Mouse (Mus musculus): ENCODE measurements around the gene Iqcf1.

Iqcf1 gene

GRCm38 (mm10) chr9:106465571-106466200 is 34.1 kb upstream of the Iqcf1 start, which contains the start of gene Gpr62:
Gene Gpr62, minus strand, starts transcription at chr9:106465938.
- no peak for DNase-seq

GRCm38 (mm10) chr9:106466721-106467120 is 33.0 kb upstream of the Iqcf1 start:
- DNase-seq, result no peak

- DNase-seq, result no peak
These were observed 32.0 kb upstream of the Iqcf1 start for GRCm38 (mm10) chr9:106467746-106468145.

DNA sequence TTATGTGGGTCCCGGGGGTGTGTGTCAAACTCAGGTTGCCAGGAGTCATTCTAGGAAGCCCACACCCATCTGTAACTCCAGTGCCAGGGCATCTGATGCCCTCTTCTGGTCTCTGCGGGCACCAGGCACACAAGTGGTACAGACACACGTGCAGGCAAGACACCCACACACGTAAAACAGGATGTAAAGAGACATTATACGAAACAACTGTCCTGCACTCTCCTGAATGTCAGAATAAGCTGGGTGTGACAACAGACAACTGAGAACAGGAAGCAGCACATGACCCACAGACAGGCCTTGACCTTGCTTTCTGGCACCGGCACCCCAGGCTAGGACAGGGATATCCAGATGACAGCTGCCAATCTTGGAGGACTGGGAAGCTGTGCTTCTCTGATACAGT is 30.4 kb upstream of the Iqcf1 start:
- no peak for DNase-seq

- DNase-seq, result no peak
These were observed 30.0 kb upstream of the Iqcf1 start for GRCm38 (mm10) chr9:106469776-106470175.

DNA sequence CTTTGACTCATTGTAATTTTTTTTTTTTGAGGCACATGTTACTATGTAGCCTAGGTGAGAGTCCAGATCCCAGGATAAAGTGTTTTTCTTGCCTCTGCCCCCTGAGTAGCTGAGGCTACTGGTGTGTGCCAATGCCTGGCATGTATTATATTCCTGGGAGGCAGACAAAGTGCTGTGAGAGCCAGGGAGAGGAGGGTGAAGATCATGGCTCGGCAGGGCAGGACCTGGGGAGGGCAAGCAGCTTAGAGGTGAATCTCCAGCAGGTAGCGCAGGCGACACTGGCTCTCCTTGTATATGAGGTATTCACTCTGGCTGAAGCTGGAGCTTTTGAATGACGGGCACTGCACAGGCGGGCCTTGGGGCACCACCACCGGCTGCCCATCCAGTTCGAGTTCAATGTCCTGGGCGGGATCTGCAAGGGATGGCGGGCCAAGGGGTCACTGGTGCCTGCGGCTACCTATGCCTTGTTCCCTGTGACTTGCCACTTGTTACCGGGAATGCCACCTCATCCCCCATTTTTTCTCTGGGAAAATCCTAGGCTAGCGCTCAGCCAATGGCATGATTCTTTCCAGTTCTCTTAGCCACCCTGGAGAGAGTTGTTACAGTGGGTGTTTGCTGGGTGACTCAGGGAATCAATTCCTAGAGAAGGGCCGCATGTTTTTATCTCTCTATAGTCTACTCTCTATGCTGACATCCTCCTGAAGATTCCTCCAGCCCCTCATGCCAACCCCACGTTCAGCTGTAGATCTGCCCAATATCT is 28.6 kb upstream of the Iqcf1 start:
- DNase-seq, result no peak

DNA sequence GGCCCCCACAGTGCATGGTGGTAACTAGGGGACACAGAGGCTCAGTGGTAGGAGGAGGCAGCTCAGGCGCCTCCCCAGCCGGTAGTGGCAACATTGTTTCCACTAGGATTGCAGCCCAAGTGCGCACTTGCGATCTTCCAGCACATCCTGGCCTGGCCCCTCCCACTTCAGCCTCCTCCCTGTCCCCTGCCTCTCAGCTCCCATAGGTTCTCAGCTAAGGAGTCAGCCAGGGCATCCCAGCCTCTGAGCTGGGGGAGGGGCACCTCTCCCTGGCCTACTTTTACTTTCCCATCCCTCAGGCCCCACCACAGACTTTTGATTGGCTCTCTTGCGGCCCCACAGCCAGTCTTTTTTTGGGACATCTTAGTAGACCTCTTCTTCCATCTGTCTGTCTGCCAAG is 27.9 kb upstream of the Iqcf1 start:
- no peak for DNase-seq

DNA sequence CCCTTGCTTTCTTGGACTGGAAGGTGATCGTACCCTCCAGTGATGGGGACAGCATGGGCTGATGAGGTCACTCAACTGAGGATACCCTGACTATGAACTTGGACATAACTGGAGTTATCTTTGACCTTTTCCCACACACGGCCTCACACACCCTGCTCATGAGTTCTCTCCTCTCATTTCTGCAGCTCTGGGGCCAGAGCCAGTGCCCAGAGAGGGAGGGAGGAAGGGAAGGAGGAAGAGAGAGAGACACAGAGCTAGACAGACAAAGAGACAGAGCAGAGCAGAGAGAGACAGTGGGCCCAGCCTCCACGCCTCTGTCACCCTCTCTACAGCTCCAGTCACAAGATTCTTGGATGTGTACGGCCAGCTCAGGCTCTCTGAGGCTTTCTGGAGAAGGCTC is 27.4 kb upstream of the Iqcf1 start:
- no peak for DNase-seq

GRCm38 (mm10) chr9:106473081-106473752 is 26.6 kb upstream of the Iqcf1 start:
- no peak for DNase-seq

- DNase-seq, result peak; percentile 13
These were observed 26.0 kb upstream of the Iqcf1 start for GRCm38 (mm10) chr9:106473753-106474105.

DNA sequence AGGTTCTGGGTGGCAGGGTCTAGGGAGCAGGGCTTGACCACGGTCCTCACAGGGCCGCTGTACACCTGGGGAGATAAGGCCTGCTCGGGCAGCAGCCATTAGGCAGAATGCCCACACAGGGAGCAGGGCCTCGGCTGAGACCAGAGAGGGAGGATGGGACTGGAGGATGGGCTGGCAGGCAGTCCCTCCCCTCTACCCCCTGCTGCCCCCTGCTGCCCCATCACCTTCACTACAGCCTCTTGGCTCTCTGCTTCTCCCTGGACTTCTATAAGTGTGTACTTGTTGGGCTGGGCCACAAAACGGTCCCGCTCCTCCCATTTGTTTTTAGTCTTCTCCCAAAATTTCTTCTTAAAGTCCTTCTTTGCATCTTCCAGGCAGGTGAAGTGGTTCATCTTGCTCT is 25.3 kb upstream of the Iqcf1 start:
- DNase-seq, result peak; percentile 73

DNA sequence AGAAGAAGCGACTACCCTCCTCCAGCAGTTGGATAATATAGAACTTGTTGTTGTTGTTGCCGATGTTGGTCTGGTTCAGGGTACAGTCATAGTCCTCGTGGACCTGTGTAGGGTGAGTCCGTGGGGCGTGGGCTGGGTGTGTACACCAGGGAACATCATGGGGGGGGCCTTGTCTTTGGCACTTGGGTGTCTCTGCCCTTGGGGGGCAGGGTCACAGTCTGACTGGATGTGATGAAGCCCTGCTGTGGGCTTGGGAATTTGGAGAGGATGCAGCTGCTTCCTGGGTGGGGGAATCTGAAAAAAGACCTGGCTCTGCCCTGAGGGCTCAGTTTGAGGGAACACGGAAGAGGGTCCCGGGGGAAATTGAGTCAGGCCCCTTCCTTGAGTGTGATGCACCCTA is 24.7 kb upstream of the Iqcf1 start:
- DNase-seq, result peak; percentile 43

GRCm38 (mm10) chr9:106475663-106476001 is 24.1 kb upstream of the Iqcf1 start, which contains the start of gene Rrp9:
Gene Rrp9, plus strand, starts transcription at chr9:106475963.
- no peak for DNase-seq

GRCm38 (mm10) chr9:106476002-106476923 is 23.5 kb upstream of the Iqcf1 start:
- peak; percentile 82 for DNase-seq

DNA sequence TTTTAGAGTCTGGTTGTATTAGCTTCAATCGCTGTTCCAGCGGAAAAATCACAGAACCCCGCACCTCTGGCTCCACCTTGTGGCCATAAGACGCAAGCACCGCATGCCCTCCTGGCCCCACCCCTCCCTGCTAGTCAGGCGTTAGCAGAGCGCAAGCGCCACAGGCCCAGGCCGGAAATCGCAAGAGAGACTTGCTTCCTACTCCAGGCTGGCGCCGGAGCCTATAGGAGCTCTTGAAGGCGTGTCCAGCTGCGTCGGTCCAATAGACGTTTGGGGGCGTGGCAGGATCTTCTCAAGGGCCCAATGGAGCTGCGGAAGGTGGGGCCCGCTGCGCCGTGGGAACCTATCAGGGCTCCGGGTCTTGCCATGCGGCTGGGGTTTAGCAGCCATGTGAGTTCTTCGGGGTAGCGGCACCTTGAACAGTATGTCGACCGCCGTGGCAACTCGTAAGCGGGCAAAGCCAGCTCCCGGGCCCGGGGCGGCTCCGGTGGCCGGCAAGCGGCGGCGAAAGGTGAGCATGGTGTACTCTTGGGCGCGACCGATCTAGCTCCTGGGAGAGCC is 22.8 kb upstream of the Iqcf1 start, which contains the start of gene Parp3:
Parp3 (minus strand) TSS at position 26 of the 561 bp plus-strand sequence.
- peak; percentile 98 for DNase-seq

- DNase-seq, result peak; percentile 9
These were observed 22.1 kb upstream of the Iqcf1 start for GRCm38 (mm10) chr9:106477649-106478048.

- DNase-seq, result peak; percentile 2
These were observed 21.7 kb upstream of the Iqcf1 start for GRCm38 (mm10) chr9:106478101-106478500.

DNA sequence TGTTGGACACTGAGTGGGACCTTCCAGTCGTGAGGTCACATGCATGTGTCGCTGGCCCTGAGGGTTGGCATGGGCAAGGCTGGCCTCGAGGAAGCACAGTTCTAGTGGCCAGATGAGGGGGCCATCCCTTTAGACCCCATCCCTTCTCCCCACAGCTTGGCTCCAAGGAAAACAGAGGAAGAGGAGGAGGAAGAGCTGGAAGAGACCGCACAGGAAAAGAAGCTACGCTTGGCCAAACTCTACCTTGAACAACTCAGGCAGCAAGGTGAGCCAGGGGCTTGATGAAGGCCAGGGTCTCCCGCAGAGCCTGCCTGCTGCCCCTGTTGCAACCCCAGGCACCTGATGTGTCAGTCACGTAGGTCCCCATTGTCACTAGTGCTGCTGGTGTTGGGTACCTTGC is 19.2 kb upstream of the Iqcf1 start:
- no peak for DNase-seq

- DNase-seq, result peak; percentile 3
These were observed 18.7 kb upstream of the Iqcf1 start for GRCm38 (mm10) chr9:106481075-106481474.

DNA sequence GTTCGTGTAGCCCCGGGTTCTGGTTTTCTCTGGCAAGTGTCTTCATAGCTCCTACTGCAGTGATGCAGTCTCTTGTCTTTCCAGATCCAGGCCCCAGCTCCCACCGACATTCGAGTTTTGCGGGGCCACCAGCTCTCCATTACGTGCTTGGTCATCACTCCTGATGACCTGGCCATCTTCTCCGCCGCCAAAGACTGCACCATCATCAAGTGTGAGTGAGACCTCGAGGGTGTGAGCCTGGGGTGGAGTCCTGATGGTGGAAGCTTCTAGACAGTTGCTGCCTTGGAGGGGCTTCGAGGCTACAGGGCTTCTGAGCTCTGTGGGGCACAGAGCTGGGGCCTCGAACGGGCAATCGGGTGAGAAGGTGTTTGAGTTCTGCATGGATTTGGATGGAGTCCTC is 18.1 kb upstream of the Iqcf1 start:
- peak; percentile 2 for DNase-seq

- DNase-seq, result peak; percentile 3
These were observed 17.1 kb upstream of the Iqcf1 start for GRCm38 (mm10) chr9:106482578-106483115.

DNA sequence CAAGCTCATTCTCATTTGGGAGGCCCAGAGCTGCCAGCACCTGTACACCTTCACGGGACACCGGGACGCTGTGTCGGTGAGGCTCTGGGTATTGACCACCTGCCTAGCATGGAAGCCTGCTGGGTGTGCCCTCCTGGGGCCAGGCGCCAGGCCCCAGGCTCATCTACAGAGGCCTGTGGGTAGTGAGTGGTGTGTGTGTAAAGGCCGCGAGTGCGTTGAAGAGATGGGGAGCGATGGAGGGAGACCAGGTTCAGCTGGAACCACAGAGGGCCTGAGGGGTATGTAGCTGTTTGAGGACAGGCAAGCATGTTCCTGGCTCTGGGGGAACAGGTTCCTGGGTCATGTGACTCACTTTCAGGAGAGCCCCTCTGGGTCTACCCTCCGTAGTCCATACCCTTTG is 16.6 kb upstream of the Iqcf1 start:
- no peak for DNase-seq

Data from thymus, postnatal 14 days (tissue).